25 mouse cellular contexts compared by ENCODE assay signal in the genomic region with DNA sequence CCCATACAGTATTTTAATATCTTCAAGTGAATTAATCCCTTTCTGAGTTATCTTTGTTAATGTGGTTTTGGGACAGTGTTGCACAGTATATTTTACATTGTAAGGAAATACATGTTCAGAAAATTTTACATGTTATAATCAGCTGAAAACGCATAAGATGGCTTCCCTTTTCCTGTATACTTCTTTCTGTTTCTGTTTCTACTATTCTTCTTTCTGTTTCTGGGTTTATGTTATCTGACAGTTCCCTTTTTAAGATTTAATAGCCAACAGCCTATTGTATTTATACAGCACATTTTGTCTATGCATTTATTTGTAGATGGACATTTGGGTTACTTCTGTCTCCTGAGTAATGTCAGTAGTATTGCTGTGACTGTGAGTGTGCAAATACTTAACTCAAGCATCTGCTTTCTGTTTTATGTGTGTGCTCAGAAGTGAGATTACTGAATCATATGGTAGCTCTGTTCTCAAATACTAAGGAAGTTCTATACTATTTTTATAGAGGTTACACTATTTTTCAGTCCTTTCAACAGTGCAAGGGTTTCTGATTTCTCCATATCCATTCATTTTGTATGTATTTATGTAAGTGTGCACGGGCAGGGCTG.
"Had no signal": no experiment of that assay in that cellular context is flagged by ENCODE, and none has a peak within 500 bp of the region (broad histone marks: within the 10 kb centered on the region; RNA-seq: fewer than 3 reads in every experiment).

No protein-coding gene starts in this region.

- H3K36me3 ChIP-seq: heart, embryonic 10.5 days; heart, embryonic 12.5 days; hindbrain, embryonic 10.5 days; hindbrain, embryonic 12.5 days; intestine, embryonic 15.5 days; limb, embryonic 13.5 days; limb, embryonic 15.5 days; liver, embryonic 12.5 days had no signal

- H3K4me3 ChIP-seq: heart, embryonic 10.5 days; heart, embryonic 12.5 days; hindbrain, embryonic 10.5 days; hindbrain, embryonic 12.5 days; intestine, embryonic 15.5 days; limb, embryonic 13.5 days; limb, embryonic 15.5 days; liver, embryonic 12.5 days had no signal

- H3K27ac ChIP-seq: heart, embryonic 10.5 days; hindbrain, embryonic 10.5 days; hindbrain, embryonic 12.5 days; hindbrain, embryonic 14.5 days; intestine, embryonic 15.5 days; limb, embryonic 13.5 days; limb, embryonic 15.5 days; liver, embryonic 12.5 days; liver, embryonic 14.5 days had no signal

- H3K27me3 ChIP-seq: heart, embryonic 12.5 days; hindbrain, embryonic 12.5 days; intestine, embryonic 15.5 days; limb, embryonic 13.5 days; limb, embryonic 15.5 days; liver, embryonic 12.5 days had no signal

- H3K4me1 ChIP-seq: heart, embryonic 10.5 days; hindbrain, embryonic 10.5 days; hindbrain, embryonic 12.5 days; intestine, embryonic 15.5 days; limb, embryonic 13.5 days; limb, embryonic 15.5 days; liver, embryonic 12.5 days had no signal

- ATAC-seq: forebrain, postnatal 0 days; hindbrain, embryonic 16.5 days; intestine, embryonic 15.5 days; intestine, postnatal 0 days; liver, embryonic 12.5 days had no signal

- DNase-seq: forebrain, postnatal 0 days; gastrocnemius, postnatal 10 days; gastrocnemius, postnatal 25 days; heart, adult 11 months; heart, postnatal 10 days; heart, postnatal 4 days; kidney, adult 18-20 months; kidney, adult 8-10 months; kidney, postnatal 10 days; kidney, postnatal 25 days; kidney, postnatal 4 days; layer of hippocampus, adult 9-11 months; left cerebral cortex, postnatal 4 days had no signal
